Mouse (Mus musculus) embryonic facial prominence, embryonic 15.5 days (tissue): ENCODE data around the gene Picalm. TPM values are rescaled to one million over a fixed set of nuclear protein-coding genes. Genes with fewer than 3 reads are reported as not detected.

Source experiments
- ATAC-seq: fragments of 200-750 bp; cut with Nextera tagmentation; 2 replicates; pipeline ENCODE4 v1.8.0; 2017; ENCODE audit warnings: low read depth, moderate TSS enrichment; ENCODE audit not compliant: insufficient number of reproducible peaks, low FRiP score, low TSS enrichment
- H3K27ac ChIP-seq: fragments of 300-500 bp; sonication (generic); replicated peaks from 2 replicates; pipeline ENCODE4 v1.5.1; 2015; ENCODE audit warnings: mild to moderate bottlenecking, inconsistent platforms
- H3K27me3 ChIP-seq: fragments of 300-500 bp; sonication (generic); 2 replicates; pipeline ENCODE4 v1.6.1; 2015; ENCODE audit warnings: inconsistent platforms
- H3K36me3 ChIP-seq: fragments of 300-500 bp; sonication (generic); 2 replicates; pipeline ENCODE4 v1.6.1; 2015; ENCODE audit warnings: mild to moderate bottlenecking, inconsistent platforms
- H3K4me1 ChIP-seq: fragments of 300-500 bp; sonication (generic); 2 replicates; pipeline ENCODE4 v1.6.1; 2015; ENCODE audit warnings: inconsistent platforms
- H3K4me2 ChIP-seq: fragments of 300-500 bp; sonication (generic); replicated peaks from 2 replicates; pipeline ENCODE4 v1.6.1; 2015; ENCODE audit warnings: mild to moderate bottlenecking, inconsistent platforms
- H3K4me3 ChIP-seq: fragments of 300-500 bp; sonication (generic); replicated peaks from 2 replicates; pipeline ENCODE4 v1.5.1; 2015; ENCODE audit warnings: mild to moderate bottlenecking, inconsistent platforms
- H3K9ac ChIP-seq: fragments of 300-500 bp; sonication (generic); 2 replicates; pipeline ENCODE4 v1.6.1; 2015; ENCODE audit warnings: inconsistent platforms
- H3K9me3 ChIP-seq: fragments of 300-500 bp; sonication (generic); replicated peaks from 2 replicates; pipeline ENCODE4 v1.6.1; 2016; ENCODE audit warnings: inconsistent platforms
- WGBS: fragments of 180-500 bp; shearing (Covaris S2); methylation state at CpG from one replicate; pipeline ENCODE4 v1.1.7; 2015; 5-methylcytosine and 5-hydroxymethylcytosine counted together
- polyA plus RNA-seq: library from polyadenylated mRNA; unstranded; fragments of >200 nt; fragmentation: Nextera tagmentation; extraction: Ambion mirVana; gene quantifications from 2 replicates; pipeline ENCODE4 v1.2.1, GENCODE M21; 2015

Picalm gene
- 41.8 and 44.7 TPM in 2 replicates for polyA plus RNA-seq

GRCm38 (mm10) chr7:90129732-90130392 is at the start of gene Picalm:
Gene Picalm, plus strand, starts transcription at chr7:90130213.
- no peaks in the 10 kb centered on the region for H3K36me3 ChIP-seq
- H3K27ac ChIP-seq, result peak within 1 kb of the TSS; percentile 99
- under 1% methylated on average over 62 of the region's 72 CpGs for WGBS
- H3K4me1 ChIP-seq, result peaks cover 10% of the 10 kb centered on the region
- peak within 1 kb of the TSS; percentile 77 for H3K4me3 ChIP-seq
- H3K9ac ChIP-seq, result peak within 1 kb of the TSS; percentile 89
- peak; percentile 97 for ATAC-seq
- no peaks in the 10 kb centered on the region for H3K9me3 ChIP-seq
- H3K4me2 ChIP-seq, result peak within 1 kb of the TSS; percentile 65
- no peaks in the 10 kb centered on the region for H3K27me3 ChIP-seq

GRCm38 (mm10) chr7:90083799-90084198 is 46.2 kb upstream of the Picalm start:
- no peaks in the 10 kb centered on the region for H3K27me3 ChIP-seq
- H3K9me3 ChIP-seq, result no peaks in the 10 kb centered on the region
- ATAC-seq, result no peak
- H3K4me2 ChIP-seq, result no peak overlapping the region
- no peak overlapping the region for H3K9ac ChIP-seq
- H3K27ac ChIP-seq, result peak overlapping the region; percentile 45; the same call in 1 of the 2 replicates
- 51% methylated on average over 7 of the region's 7 CpGs for WGBS
- no peaks in the 10 kb centered on the region; the same call in 1 of the 2 replicates for H3K4me1 ChIP-seq
- H3K4me3 ChIP-seq, result no peak overlapping the region
- H3K36me3 ChIP-seq, result no peaks in the 10 kb centered on the region

- H3K27me3 ChIP-seq, result no peaks in the 10 kb centered on the region
- no peaks in the 10 kb centered on the region for H3K9me3 ChIP-seq
- H3K4me3 ChIP-seq, result no peak overlapping the region
- peak overlapping the region; percentile 45; the same call in 1 of the 2 replicates for H3K27ac ChIP-seq
- no peak for ATAC-seq
- no peaks in the 10 kb centered on the region; the same call in 1 of the 2 replicates for H3K4me1 ChIP-seq
- no peaks in the 10 kb centered on the region for H3K36me3 ChIP-seq
- no peak overlapping the region for H3K9ac ChIP-seq
- H3K4me2 ChIP-seq, result no peak overlapping the region
Measured at GRCm38 (mm10) chr7:90084531-90084930, 45.5 kb upstream of the Picalm start.

GRCm38 (mm10) chr7:90085713-90086112 is 44.3 kb upstream of the Picalm start:
- 0 out of 2 replicates have a peak overlapping the region, but pooled peaks have one; percentile 7 for H3K27ac ChIP-seq
- H3K9ac ChIP-seq, result no peak overlapping the region
- WGBS, result 36% methylated on average over 1 of the region's 1 CpGs
- no peak overlapping the region for H3K4me2 ChIP-seq
- ATAC-seq, result no peak
- H3K4me3 ChIP-seq, result no peak overlapping the region
- no peaks in the 10 kb centered on the region for H3K36me3 ChIP-seq
- H3K4me1 ChIP-seq, result no peaks in the 10 kb centered on the region; the same call in 1 of the 2 replicates
- no peaks in the 10 kb centered on the region for H3K9me3 ChIP-seq
- no peaks in the 10 kb centered on the region for H3K27me3 ChIP-seq

GRCm38 (mm10) chr7:90086821-90087220 is 43.2 kb upstream of the Picalm start:
- Histone ChIP-seq H3K4me2 (no peak overlapping the region), H3K4me3 (no peak overlapping the region), H3K9me3 (no peaks in the 10 kb centered on the region), H3K36me3 (no peaks in the 10 kb centered on the region), H3K27ac (no peak overlapping the region), H3K27me3 (no peaks in the 10 kb centered on the region), H3K9ac (no peak overlapping the region), H3K4me1 (peaks cover 2% of the 10 kb centered on the region; the same call in 1 of the 2 replicates)
- no peak for ATAC-seq

- Histone ChIP-seq H3K9me3 (no peaks in the 10 kb centered on the region), H3K27me3 (no peaks in the 10 kb centered on the region), H3K4me3 (no peak overlapping the region), H3K27ac (no peak overlapping the region), H3K9ac (no peak overlapping the region), H3K4me2 (no peak overlapping the region), H3K4me1 (0 out of 2 replicates have a peak, but pooled peaks cover 10% of the 10 kb centered on the region), H3K36me3 (no peaks in the 10 kb centered on the region)
- WGBS, result 57% methylated on average over 4 of the region's 4 CpGs
- ATAC-seq, result no peak
Measured at GRCm38 (mm10) chr7:90090996-90091395, 39.0 kb upstream of the Picalm start.

- 0 out of 2 replicates have a peak, but pooled peaks cover 10% of the 10 kb centered on the region for H3K4me1 ChIP-seq
- no peak overlapping the region for H3K4me3 ChIP-seq
- H3K36me3 ChIP-seq, result no peaks in the 10 kb centered on the region
- H3K9me3 ChIP-seq, result no peaks in the 10 kb centered on the region
- ATAC-seq, result peak; percentile 70; the same call in 1 of the 2 replicates
- no peak overlapping the region for H3K9ac ChIP-seq
- WGBS, result 16% methylated on average over 2 of the region's 2 CpGs
- peak overlapping the region; percentile 87 for H3K27ac ChIP-seq
- H3K27me3 ChIP-seq, result no peaks in the 10 kb centered on the region
- no peak overlapping the region for H3K4me2 ChIP-seq
Measured at GRCm38 (mm10) chr7:90091756-90092155, 38.3 kb upstream of the Picalm start.

GRCm38 (mm10) chr7:90092452-90093450 is 37.3 kb upstream of the Picalm start:
- Histone ChIP-seq H3K4me3 (no peak overlapping the region), H3K4me1 (0 out of 2 replicates have a peak, but pooled peaks cover 10% of the 10 kb centered on the region), H3K27ac (peak overlapping the region; percentile 87), H3K9ac (no peak overlapping the region), H3K27me3 (no peaks in the 10 kb centered on the region), H3K9me3 (no peaks in the 10 kb centered on the region), H3K4me2 (no peak overlapping the region), H3K36me3 (no peaks in the 10 kb centered on the region)
- 0 out of 2 replicates have a peak, but pooled peaks have one; percentile 51 for ATAC-seq
- 48% methylated on average over 8 of the region's 8 CpGs for WGBS

GRCm38 (mm10) chr7:90095097-90095496 is 34.9 kb upstream of the Picalm start:
- H3K4me1 ChIP-seq, result 0 out of 2 replicates have a peak, but pooled peaks cover 10% of the 10 kb centered on the region
- H3K4me3 ChIP-seq, result no peak overlapping the region
- no peak overlapping the region for H3K27ac ChIP-seq
- 87% methylated on average over 5 of the region's 5 CpGs for WGBS
- no peaks in the 10 kb centered on the region for H3K27me3 ChIP-seq
- no peaks in the 10 kb centered on the region for H3K9me3 ChIP-seq
- no peaks in the 10 kb centered on the region for H3K36me3 ChIP-seq
- no peak overlapping the region for H3K9ac ChIP-seq
- no peak for ATAC-seq
- H3K4me2 ChIP-seq, result no peak overlapping the region

- H3K27me3 ChIP-seq, result no peaks in the 10 kb centered on the region
- 55% methylated on average over 6 of the region's 6 CpGs for WGBS
- ATAC-seq, result 0 out of 2 replicates have a peak, but pooled peaks have one; percentile 41
- 0 out of 2 replicates have a peak, but pooled peaks cover 10% of the 10 kb centered on the region for H3K4me1 ChIP-seq
- H3K4me3 ChIP-seq, result no peak overlapping the region
- H3K27ac ChIP-seq, result no peak overlapping the region
- no peak overlapping the region for H3K4me2 ChIP-seq
- no peaks in the 10 kb centered on the region for H3K9me3 ChIP-seq
- no peaks in the 10 kb centered on the region for H3K36me3 ChIP-seq
- H3K9ac ChIP-seq, result no peak overlapping the region
Measured at GRCm38 (mm10) chr7:90095766-90096372, 34.1 kb upstream of the Picalm start.
